Mouse (Mus musculus) induced T-regulatory cell, adult 2 months (primary cell): ENCODE measurements around the gene Clip1.

Experiments used
- DNase-seq: peaks from one replicate; pipeline ENCODE4 v3.0.0-alpha.2; 2012; ENCODE audit warnings: low read depth

Clip1 gene

DNA sequence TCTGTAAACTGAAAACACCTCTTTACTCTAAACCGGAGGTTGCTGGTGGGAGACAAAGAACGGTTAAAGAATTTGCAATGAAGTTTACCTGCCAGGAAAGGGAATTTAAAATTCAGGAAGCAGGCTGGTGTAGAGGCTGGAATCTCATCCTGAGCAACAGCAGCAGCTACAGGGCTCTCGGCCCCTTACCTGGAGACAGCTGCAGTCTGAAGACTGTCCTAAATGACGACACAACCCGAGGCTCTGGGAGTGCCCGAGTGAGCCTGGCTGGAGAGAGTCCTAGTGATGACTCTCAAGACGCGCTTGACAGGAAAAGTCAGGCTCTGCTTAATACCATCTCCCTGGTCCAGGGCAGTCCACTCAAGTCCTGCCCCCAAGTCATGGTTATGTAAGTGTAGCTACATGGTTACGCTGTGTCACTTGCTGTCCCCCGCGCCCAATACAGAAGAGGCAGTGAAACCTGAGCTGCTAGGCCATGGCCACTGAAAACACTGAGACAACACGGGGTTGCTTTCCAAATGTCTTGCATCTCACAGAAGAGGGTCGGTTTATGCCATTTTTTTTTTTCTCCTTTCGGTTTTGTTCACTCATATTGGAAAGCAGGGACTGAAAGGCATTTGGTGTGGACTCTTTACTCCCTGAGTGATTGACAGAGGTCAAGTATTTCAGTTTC is 13.5 kb downstream of the Clip1 start:
- no peak for DNase-seq

DNA sequence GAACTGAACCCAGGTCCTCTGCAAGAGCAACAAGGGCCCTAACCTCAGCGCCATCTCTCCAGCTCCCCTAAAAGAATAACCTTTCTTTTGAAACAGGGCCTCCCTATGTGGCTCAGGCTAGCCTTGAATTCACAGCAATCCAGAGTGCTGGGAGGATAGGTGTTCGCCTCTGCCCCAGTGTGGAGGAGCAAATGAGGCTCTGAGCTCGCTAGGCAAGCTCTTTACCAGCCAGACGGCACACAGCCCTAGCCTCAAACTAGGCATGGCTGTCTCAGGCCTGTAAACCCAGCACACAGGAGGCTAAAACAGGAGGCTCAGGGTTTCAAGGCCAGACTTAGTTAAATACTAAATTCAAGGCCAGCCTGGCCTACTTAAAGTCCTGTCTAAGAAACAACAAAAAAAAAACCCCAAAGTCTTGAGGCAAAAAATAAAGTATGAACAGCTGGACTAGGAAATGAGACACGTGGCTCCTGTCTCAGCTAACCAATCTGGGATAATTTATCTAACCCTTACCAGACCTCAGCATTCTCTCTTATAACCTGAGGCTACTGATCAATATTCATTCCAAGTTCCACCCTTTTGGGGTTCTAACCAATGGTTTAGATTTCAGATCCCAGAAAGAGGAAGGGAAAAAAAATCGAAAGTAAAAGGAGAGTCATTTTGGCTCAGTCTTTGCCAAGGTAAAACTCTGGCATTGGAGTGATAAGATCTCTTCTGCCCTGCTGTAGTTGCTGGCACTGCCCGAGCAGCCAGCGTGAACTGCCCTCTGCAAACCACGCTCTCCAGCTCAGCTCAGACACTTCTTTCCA is 14.2 kb downstream of the Clip1 start:
- no peak for DNase-seq

DNA sequence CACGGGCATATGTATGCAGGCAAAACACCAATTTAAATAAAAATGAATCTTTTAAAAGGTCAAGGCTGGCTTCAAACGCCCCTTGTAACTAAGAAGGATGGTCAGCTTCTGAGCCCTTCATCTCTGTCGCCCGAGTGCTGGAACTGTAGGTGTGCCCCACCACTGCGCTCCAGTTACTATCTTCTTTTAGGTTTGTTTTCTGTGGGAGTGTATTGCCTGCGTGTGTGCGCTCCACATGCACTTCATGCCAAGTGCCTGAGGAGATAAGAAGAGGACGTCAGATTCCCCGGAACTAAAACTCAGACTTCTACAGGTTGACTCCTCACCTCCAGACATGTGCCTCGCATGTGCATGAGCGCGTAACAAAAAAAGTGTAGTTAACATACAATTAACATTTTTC is 16.5 kb downstream of the Clip1 start:
- no peak for DNase-seq

DNA sequence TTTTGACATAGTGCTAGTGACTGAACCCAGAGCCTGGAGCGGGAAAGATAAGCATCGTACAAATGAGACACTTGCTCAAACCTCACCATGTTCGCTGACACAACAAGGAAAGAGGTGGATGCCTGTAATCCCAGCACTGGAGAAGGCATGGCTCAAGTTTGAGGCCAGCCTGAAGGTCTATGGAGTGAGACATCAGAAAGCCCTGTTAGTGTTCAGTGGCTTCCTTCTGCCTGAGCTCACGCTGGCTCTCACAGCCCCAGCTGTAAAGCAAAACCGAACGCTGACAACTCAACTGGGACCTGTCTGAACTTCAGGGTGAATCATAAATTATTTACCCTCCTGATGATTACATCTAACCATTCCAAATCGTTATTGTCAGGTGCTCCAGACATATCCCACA is 18.5 kb downstream of the Clip1 start:
- no peak for DNase-seq

DNA sequence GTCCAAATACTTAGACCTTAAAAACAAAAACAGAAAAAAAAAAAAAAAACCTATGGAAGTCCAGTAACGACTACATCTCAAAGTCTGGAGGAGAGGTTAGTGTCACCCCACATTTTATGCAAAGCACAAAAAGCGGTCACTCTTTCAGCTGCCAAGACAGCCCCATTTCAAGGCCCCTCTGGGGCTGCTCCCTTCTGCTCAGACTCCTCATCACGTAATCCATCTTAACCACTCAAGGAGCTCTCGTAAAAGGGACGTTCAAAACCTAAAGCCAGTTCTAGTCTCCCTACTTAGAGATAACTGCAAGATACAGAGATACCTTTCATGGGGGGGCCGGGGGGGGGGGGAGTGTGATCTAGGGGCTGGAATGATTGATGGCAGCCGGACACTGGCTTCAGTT is 20.1 kb downstream of the Clip1 start:
- no peak for DNase-seq

DNA sequence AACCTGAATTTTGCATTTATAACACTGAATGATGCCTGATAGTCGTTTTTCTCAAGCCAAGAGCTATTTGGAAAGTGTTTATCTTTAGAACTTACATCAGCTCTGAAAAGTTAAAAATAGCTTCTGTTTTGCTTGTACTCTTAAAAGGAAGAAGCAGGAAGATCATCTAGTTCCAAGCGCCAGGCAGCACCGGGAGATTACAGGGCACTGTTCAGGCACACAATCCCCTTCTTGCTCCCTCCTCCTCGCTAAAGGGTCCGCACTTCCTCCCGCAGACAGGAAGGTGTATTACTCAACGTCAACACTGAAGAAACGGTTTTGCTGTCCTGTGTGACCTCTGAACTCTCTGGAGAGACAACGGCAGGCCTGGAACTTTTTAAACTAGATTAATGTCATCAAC is 22.4 kb downstream of the Clip1 start:
- DNase-seq: no peak

DNA sequence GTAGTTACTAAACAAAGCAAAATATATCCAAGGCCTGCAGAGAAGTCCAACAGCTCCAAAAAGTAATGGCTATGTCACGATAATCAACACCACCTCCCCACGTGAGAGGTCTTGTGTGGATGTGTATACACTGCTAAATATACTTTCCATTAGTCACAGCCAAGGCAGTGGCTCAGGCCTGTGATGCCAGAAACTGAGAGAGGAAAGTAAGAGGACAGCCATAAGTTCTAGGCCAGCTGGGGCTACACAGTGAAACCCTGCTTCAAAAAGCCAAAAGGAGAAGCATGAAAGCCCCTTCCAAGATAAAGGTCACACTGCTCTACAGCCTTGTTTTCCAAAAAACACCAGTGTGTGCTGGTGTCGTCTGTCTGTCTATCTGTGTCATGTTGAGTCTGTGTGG is 22.8 kb downstream of the Clip1 start:
- no peak for DNase-seq

DNA sequence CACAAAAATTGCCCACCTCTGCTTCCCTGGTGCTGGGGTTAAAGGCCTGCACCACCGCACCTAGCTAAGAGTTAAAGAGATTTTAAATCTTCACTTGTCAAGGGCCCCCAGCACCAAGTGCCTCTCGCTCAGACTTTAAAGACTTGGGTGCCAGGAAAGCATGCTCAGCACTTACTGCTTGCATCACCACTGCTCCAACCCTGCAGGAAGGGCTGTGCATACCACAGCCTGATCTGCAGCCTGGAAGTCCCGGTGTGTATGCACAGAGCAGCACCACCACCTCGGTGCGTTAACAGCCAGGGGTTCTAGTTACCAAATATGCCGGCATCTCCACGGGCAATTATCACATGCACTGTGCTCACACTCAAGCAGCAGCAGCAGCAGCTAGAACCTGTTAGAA is 26.8 kb downstream of the Clip1 start:
- no peak for DNase-seq

DNA sequence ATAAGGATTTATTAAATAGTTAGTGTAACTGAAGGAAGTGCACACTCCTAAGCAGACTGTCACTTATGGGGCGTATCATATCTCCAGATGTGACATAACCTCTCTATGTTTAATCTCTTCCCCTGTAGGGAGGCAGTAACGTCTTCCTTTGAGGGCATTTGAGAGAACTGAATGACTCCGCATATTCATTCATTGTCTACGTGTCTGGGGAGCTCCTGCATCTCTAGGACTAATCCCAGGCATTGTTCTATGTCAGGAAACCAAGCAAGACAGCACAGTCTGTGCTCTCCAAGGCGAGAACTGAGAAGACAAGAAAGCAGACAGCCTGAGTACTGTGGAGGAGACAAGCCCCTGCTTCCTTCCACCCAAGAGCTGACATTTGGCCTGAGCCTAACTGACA is 29.5 kb downstream of the Clip1 start:
- DNase-seq: no peak

DNA sequence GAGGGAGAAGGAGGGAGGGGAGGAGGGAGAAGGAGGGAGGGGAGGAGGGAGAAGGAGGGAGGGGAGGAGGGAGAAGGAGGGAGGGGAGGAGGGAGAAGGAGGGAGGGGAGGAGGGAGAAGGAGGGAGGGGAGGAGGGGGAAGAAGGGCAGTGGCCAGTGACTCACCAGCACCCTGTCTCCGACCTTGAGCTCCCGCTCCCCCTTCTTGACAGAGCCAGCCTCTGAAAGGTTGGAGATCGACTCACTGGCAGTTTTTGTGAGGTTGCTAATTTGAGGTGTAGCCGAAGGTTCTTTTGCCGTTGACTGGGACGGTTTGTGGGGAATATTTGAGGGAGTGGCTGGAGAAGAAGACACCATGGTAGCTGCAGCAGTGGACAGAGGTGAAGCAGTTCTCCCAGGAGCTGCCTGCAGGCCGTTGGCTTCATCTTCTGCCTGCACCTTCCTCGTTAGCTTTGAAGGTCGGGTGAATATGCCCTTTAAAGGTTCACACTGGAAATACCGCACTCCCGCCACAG is 31.1 kb downstream of the Clip1 start:
- no peak for DNase-seq

DNA sequence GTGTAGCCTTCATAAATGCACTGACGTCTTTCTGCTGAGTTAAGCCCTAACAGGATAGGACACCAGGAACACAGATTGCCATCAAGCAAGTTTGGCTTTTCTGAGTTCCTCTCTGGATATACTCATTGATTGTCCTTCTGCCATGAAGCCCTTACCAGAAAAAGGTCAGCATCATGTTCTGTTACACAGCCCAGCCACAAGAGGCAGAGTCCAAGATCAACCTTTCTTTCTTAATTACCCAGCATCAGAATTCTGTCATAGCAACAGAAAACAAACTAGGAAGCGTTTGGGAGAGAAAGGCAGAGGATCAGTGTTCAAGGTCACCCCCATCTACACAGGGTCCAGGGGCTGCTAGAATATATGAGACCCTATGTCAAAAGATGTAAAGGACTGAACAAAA is 33.6 kb downstream of the Clip1 start:
- no peak for DNase-seq

DNA sequence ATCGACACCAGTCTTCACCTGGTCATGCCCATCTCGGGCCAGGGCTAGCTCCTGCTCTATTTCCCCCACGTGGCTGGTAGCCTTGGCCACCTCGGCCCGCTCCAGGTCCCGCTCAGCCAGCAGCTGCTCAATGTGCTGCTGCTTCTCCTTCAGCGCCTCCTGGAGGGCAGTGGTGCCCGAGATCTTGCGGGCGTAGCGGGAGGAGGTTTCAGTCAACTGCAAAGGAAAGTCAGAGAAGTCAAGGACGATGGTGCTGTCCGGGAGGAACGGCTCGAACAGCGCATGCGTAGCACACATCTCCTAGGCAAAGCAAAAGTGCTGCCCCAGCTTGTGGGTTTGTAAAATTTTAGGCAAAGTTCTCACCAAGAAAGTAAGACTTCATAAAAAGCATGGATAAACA is 42.0 kb downstream of the Clip1 start:
- DNase-seq: no peak

DNA sequence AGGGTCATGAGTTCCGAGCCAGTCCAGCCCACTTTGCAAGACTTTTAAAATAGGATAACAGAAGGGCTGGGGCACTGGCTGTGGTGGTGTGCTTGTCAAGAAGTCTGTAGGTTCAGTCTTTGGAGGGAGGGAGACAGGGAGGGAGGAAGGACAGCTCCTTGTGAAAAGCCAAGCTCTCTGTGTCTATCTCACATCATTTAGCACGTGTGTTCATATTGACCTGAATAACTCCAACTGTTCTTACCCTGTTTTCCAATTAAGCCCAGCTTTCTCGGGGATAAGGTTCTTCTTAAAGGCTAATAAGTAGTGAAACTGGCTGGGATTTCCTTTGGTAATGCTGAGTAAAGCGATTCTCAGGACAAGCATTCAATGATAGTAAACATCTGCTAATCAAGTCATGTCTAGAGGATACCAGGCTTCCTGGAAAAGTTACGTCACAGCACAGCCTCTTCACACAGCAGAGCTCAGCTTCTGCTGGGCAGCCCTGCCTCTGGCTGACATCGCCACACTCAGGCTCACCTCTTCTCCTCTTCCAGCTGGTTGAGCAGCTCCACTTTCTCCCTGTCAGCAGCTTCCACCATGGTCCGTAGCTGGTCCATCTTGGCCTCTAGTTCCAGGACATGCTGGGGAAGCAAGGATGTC is 43.0 kb downstream of the Clip1 start:
- no peak for DNase-seq

DNA sequence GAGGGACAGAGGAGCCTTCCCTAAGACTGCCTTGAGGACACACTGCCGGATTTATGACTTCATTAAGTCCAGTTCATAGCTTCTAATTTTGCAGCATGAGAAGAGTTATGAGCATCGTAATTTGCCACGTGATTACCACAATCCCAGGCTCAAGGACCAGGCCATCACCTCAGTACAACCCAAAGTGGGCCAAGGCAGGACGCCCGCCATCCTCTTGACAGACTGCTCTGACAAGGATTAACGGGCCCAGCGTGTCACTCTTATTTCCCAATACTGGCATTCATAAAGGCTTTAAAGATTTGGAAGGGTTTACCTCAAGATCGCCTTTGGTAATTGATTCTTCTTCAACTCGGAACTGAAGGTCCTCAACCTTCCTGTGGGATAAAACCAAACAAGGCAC is 44.2 kb downstream of the Clip1 start:
- DNase-seq: no peak

DNA sequence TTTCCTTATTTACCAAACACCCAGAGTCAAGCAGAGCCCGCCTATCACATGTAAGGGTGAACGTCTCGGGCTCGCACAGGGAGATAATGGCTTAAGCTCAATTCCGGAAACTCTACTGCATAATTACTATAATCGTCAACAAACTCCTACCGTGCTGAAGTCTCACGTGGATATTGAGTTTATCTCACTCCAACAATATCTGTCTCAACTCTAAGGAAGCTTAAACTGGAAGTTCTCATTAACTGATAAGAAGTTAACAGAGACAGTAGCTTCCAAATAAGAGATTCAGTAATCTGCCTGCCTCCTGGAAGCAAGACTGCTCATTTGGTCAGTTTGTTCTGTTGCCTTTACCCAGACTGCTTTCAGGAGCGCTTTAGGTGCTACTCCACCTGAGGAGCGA is 53.2 kb downstream of the Clip1 start:
- DNase-seq: no peak

DNA sequence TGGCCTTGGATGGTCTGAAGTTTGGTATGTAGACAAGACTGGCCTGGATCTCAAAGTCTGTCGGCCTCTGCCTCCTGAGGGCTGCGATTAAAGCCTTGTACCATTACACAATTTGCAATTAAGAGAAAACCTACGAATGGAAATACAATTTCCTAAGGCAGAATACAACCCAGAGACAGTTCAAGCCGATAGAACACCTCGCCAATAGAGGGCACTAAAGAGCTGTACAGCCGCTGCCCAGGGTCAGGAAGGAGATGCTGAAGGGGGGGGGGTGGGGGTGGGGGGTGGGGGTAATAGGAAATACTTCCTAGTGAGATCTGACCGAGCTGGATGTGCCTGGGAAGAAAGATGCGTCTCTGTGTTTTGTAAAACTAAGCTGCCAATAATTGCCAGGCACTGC is 57.8 kb downstream of the Clip1 start:
- peak; percentile 81 for DNase-seq

DNA sequence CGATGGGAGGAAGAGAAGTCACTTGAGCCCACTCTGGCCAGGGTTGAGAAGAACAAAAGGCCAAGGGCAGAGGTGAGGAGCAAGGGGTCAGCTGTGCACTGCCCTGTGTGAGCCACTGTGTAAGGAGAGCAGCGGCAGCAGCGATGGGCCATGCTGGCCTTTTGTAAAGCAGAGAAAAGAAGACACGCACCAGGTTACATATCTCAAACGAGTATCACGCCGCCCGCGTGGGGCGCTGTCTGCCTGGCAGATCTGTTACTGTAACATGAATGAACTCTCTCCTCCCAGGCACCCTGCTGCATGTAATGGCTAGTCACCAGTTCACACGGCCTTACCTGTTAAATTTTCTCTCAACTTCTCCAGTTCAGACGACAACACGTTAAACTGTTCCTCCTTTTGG is 62.0 kb downstream of the Clip1 start:
- no peak for DNase-seq

DNA sequence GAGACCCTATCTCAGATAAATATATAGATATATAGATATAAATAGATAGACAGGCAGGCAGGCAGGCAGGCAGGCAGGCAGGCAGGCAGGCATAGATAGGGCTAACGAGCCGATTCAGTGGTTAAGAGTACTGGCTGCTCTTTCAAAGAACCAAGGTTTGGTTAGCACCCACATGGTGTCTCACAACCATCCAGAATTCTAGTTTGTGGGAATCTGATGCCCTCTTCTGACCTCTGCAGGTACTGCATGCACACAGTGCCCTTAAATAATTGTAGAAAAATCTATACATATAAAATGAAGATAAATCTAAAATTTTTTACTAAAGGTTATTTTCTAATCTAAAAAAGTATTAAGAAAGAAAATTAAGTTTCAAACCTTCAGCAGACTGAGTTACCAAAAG is 65.9 kb downstream of the Clip1 start:
- DNase-seq: peak; percentile 66

DNA sequence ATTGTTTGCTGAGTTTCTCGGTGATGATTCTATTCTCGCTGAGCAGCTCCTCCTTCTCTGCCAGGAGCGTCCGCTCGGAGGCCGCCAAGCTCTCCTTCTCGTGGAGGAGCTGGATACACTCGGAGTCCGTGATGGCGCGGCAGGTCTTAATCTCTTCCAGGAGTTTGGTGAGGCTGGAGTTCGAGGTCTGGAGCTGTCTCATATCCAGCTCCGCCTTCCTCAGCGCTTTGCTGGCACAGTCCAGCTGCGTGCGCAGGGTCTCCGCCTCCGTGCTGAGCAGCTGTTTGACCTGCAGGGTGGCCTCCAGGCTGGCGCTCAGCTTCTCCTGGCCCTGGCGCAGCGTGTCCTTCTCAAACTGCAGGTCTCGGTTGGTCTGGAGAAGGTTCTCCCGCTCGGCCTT is 70.2 kb downstream of the Clip1 start:
- no peak for DNase-seq

DNA sequence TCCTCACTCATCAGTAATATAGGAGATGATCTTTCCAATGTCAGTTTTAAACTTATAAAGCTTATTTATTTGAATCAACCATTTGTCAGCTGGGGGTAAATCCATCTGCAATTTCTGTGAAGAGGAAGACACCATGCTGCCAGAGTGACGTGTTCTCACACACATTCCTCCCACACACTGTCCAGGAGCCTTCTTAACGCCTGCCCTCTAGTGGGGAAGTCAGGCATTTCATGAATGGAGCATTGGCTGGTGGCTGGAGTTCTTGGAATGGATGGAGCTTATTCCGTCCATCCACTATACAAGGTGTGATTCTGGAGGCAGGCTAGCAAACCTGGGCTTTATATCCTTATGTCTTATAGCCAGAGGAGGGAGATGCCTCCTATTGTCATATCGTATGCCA is 74.6 kb downstream of the Clip1 start:
- DNase-seq: peak; percentile 87

DNA sequence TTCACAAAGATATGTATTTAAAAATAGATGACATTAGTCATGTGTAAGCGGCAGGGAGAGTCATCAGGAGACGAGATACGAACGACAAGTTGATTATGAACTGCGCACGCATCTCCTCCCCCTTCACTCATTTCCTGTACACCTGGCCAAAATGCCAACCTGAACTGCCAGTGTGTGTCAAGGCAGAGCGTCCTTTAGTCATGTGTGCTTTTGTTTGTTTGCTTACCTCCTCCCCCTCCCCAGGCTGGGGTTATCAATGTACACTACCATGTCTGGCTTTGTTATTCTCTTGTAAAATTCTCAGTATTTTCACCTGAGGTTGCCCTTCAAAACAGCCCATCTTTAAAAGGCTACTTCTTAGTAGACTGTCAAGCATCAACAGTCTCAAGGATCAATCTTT is 75.0 kb downstream of the Clip1 start:
- no peak for DNase-seq

DNA sequence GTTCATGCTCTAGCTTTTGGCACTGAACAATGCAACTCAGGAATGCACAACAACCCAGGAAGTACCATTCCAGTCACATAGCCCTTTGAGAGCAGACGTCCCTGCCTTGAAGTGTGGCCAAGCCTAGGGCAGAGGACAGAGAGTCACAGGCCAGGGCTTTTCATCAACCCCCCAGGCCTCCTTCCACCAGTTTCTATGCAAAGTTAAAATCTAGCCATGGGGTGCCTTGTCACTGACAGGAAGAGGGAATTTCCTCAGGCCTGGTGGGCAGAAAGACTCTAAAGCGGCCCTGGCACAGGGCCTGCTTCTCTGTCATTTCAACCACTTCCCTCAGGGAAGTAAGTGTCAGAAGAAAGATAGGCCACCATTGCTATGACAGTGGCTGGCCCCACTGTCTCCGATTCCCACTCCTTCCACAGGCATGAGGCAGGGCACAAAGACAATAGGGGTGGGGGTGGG is 77.2 kb downstream of the Clip1 start:
- DNase-seq: no peak

DNA sequence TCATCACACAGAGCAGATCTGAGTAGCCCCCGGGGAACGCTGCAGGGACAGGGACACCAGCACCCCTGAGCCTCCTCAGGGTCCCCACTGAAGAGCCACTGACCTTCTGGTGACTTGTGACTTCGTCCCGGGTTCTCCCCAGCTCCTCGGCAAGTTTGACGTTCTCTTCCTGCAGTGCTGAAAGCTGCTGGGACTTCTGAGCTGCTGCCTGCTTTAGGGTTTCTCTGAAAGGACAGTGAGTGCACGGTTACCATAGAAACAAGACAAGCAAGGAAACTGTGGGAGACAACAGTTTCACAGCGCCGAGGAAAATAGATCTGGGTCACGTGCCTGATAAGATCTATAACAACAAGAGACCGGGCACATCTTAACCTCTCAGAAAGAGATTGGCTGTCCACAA is 80.9 kb downstream of the Clip1 start:
- DNase-seq: peak; percentile 83
